Mouse (Mus musculus) liver, postnatal 0 days (tissue): Measurements from ENCODE around the gene Eng. TPM values are rescaled to one million over a fixed set of nuclear protein-coding genes. Genes with fewer than 3 reads are reported as not detected.

Experiments used
- ATAC-seq: fragments of 200-750 bp; cut with Nextera tagmentation; 2 replicates; pipeline ENCODE4 v1.8.0; 2017; ENCODE audit warnings: mild to moderate bottlenecking, moderate library complexity
- DNase-seq: peaks from one replicate; pipeline ENCODE4 v3.0.0-alpha.2; 2016
- H3K27ac ChIP-seq: fragments of 300-500 bp; sonication (generic); 2 replicates; pipeline ENCODE4 v1.5.1; 2014; ENCODE audit warnings: antibody characterized with exemption, moderate library complexity, mild to moderate bottlenecking, low read depth
- H3K27me3 ChIP-seq: fragments of 300-500 bp; sonication (generic); 2 replicates; pipeline ENCODE4 v1.6.1; 2014; ENCODE audit warnings: low read length, control low read depth, mixed read lengths; ENCODE audit not compliant: insufficient read depth
- H3K36me3 ChIP-seq: fragments of 300-500 bp; sonication (generic); replicated peaks from 2 replicates; pipeline ENCODE4 v1.6.1; 2014; ENCODE audit warnings: mild to moderate bottlenecking, control low read depth, low read length, moderate library complexity, mixed read lengths; ENCODE audit not compliant: insufficient read depth
- H3K4me1 ChIP-seq: fragments of 300-500 bp; sonication (generic); 2 replicates; pipeline ENCODE4 v1.6.1; 2014; ENCODE audit warnings: antibody characterized with exemption, mild to moderate bottlenecking, control low read depth; ENCODE audit not compliant: insufficient read depth
- H3K4me2 ChIP-seq: fragments of 300-500 bp; sonication (generic); 2 replicates; pipeline ENCODE4 v1.6.1; 2014; ENCODE audit warnings: low read depth, mild to moderate bottlenecking, low read length, moderate library complexity, mixed read lengths
- H3K4me3 ChIP-seq: fragments of 300-500 bp; sonication (generic); 2 replicates; pipeline ENCODE4 v1.5.1; 2014; ENCODE audit warnings: low read depth, low read length
- H3K9ac ChIP-seq: fragments of 300-500 bp; sonication (generic); replicated peaks from 2 replicates; pipeline ENCODE4 v1.6.1; 2014; ENCODE audit warnings: mild to moderate bottlenecking, moderate library complexity
- H3K9me3 ChIP-seq: fragments of 300-500 bp; sonication (generic); 2 replicates; pipeline ENCODE4 v1.6.1; 2016; ENCODE audit warnings: mild to moderate bottlenecking, control low read depth, low read length, mixed read lengths
- CTCF ChIP-seq: sonication (generic); IDR thresholded peaks from 2 replicates; pipeline ENCODE4 v1.5.1; 2016; ENCODE audit warnings: antibody characterized with exemption, low read depth
- EP300 ChIP-seq: IDR thresholded peaks from 2 replicates; pipeline ENCODE4 v1.6.1; 2016; ENCODE audit warnings: antibody characterized with exemption, low read depth, mild to moderate bottlenecking
- WGBS: fragments of 180-500 bp; shearing (Covaris S2); extraction: QIAGEN DNeasy Blood & Tissue Kit; methylation state at CpG from one replicate; pipeline ENCODE4 v1.1.7; 2014; ENCODE audit not compliant: insufficient replicate concordance; 5-methylcytosine and 5-hydroxymethylcytosine counted together
- polyA plus RNA-seq: library from polyadenylated mRNA; unstranded; fragments of >200 nt; fragmentation: Nextera tagmentation; extraction: Ambion mirVana; gene quantifications from 2 replicates; pipeline ENCODE4 v1.2.1, GENCODE M21; 2015

The Eng gene
- polyA plus RNA-seq, 1 experiment from 2014 or later, result 30.2 TPM

GRCm38 (mm10) chr2:32639632-32640031 lies 6.8 kb upstream of the Eng start:
- ATAC-seq (no peak), DNase-seq (no peak)
- H3K27ac ChIP-seq, result 0 out of 2 replicates have a peak overlapping the region, but pooled peaks have one; percentile 6
- H3K4me3 ChIP-seq, result no peak overlapping the region
- TF ChIP-seq CTCF, result peak; percentile 22; the same call in 1 of the 2 replicates
- no peak for TF ChIP-seq EP300
- H3K36me3 ChIP-seq, result no peaks in the 10 kb centered on the region
- H3K9me3 ChIP-seq, result no peaks in the 10 kb centered on the region
- peaks cover 8% of the 10 kb centered on the region for H3K4me1 ChIP-seq
- H3K27me3 ChIP-seq, result no peaks in the 10 kb centered on the region
- no peak overlapping the region for H3K4me2 ChIP-seq
- 24% methylated on average over 1 of the region's 1 CpGs for WGBS
- no peak overlapping the region for H3K9ac ChIP-seq

DNA sequence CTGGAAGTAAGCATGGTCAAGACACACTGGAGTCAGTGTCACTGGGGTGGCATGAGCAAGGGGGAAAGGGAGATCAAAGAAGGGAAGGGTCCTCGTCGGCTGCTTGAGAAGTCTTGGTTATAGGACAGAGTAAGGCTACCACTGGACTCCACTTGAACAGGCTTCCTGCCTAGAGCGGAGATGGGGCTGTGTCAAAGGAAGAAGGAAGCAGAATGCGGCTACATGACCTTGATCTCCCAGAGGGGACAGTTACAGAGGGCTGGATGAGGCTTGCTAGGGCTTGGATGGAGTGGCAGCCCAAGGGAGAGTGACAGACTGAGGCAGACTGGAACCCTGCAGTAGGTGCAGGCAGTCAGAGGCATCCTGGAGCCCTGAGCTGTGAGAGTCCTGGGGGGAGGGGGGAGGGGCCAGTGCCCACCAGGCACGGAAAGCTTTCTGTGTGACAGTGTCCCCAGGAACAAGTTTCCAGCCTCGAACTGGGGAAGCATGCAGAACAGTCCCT lies 5.8 kb upstream of the Eng start:
- Histone ChIP-seq H3K9me3 (no peaks in the 10 kb centered on the region), H3K4me2 (no peak overlapping the region), H3K4me3 (no peak overlapping the region), H3K4me1 (peaks cover 17% of the 10 kb centered on the region), H3K9ac (no peak overlapping the region), H3K27me3 (no peaks in the 10 kb centered on the region), H3K36me3 (no peaks in the 10 kb centered on the region), H3K27ac (no peak overlapping the region)
- WGBS, result 46% methylated on average over 6 of the region's 6 CpGs
- ATAC-seq (no peak), DNase-seq (no peak)
- no peak for TF ChIP-seq CTCF
- no peak for TF ChIP-seq EP300

- H3K4me3 ChIP-seq, result no peak overlapping the region
- no peaks in the 10 kb centered on the region for H3K9me3 ChIP-seq
- no peak overlapping the region for H3K27ac ChIP-seq
- no peak for TF ChIP-seq EP300
- no peak for TF ChIP-seq CTCF
- ATAC-seq, result no peak
- peaks cover 23% of the 10 kb centered on the region for H3K4me1 ChIP-seq
- H3K4me2 ChIP-seq, result no peak overlapping the region
- H3K36me3 ChIP-seq, result no peaks in the 10 kb centered on the region
- no peaks in the 10 kb centered on the region for H3K27me3 ChIP-seq
- H3K9ac ChIP-seq, result no peak overlapping the region
- no peak for DNase-seq
- 74% methylated on average over 5 of the region's 5 CpGs for WGBS
These were observed 4.6 kb upstream of the Eng start for GRCm38 (mm10) chr2:32641810-32642209.

DNA sequence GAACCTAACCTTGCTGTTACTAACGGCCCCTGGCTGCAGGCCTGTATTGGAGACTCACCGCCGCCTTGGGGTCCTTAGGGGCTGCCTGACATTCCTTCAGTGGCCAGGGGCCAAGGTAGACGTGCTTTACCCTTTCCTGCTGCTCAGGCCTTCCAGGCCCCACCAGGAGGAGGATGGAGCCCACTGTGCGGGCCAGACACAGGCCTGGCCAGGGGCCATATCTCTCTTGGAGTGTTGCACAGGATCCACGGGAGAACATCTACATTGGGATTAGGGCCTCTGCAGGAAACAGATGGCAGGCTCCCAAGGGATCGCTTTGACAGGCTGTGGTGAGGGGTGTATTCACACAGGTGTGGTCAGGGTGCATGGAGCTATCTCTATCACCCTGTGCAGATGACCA lies 3.6 kb upstream of the Eng start:
- 72% methylated on average over 7 of the region's 7 CpGs for WGBS
- H3K27me3 ChIP-seq, result no peaks in the 10 kb centered on the region
- H3K4me1 ChIP-seq, result peaks cover 27% of the 10 kb centered on the region
- H3K27ac ChIP-seq, result no peak overlapping the region
- TF ChIP-seq CTCF (no peak), EP300 (no peak)
- H3K4me2 ChIP-seq, result no peak overlapping the region
- DNase-seq (no peak), ATAC-seq (no peak)
- no peak overlapping the region for H3K4me3 ChIP-seq
- no peaks in the 10 kb centered on the region for H3K9me3 ChIP-seq
- no peaks in the 10 kb centered on the region for H3K36me3 ChIP-seq
- H3K9ac ChIP-seq, result no peak overlapping the region

GRCm38 (mm10) chr2:32644083-32644482 lies 2.3 kb upstream of the Eng start:
- no peak overlapping the region for H3K4me2 ChIP-seq
- peaks cover 27% of the 10 kb centered on the region for H3K4me1 ChIP-seq
- H3K9ac ChIP-seq, result no peak overlapping the region
- DNase-seq, result no peak
- no peaks in the 10 kb centered on the region for H3K36me3 ChIP-seq
- ATAC-seq, result no peak
- H3K27me3 ChIP-seq, result no peaks in the 10 kb centered on the region
- WGBS, result 54% methylated on average over 9 of the region's 9 CpGs
- H3K9me3 ChIP-seq, result no peaks in the 10 kb centered on the region
- H3K27ac ChIP-seq, result peak overlapping the region; percentile 18; the same call in 1 of the 2 replicates
- TF ChIP-seq EP300 (no peak), CTCF (no peak)
- no peak overlapping the region for H3K4me3 ChIP-seq

- Histone ChIP-seq H3K4me1 (peaks cover 27% of the 10 kb centered on the region), H3K9me3 (no peaks in the 10 kb centered on the region), H3K36me3 (no peaks in the 10 kb centered on the region), H3K27me3 (no peaks in the 10 kb centered on the region), H3K4me2 (no peak overlapping the region), H3K9ac (no peak overlapping the region), H3K27ac (peak overlapping the region; percentile 18; the same call in 1 of the 2 replicates), H3K4me3 (no peak overlapping the region)
- TF ChIP-seq CTCF (no peak), EP300 (no peak)
- DNase-seq, result no peak
- 0 out of 2 replicates have a peak, but pooled peaks have one; percentile 25 for ATAC-seq
- 63% methylated on average over 8 of the region's 8 CpGs for WGBS
These were observed 1.5 kb upstream of the Eng start for GRCm38 (mm10) chr2:32644799-32645475.
